Mouse (Mus musculus): Measurements from ENCODE around the gene Hnrnpab. TPM values are rescaled to one million over a fixed set of nuclear protein-coding genes. Genes with fewer than 3 reads are reported as not detected.

Gene Hnrnpab
- 152 and 167 TPM in 2 replicates for polyA plus RNA-seq (2015; fragmentation: Nextera tagmentation; extraction: Ambion mirVana)

GRCm38 (mm10) chr11:51606447-51607095 is at the start of gene Hnrnpab:
Hnrnpab (minus strand) TSS chr11:51606847.
- Histone ChIP-seq H3K36me3 (ENCODE audit: insufficient read depth, low read length) (peaks cover 18% of the 10 kb centered on the region; the same call in 1 of the 2 replicates), H3K4me1 (ENCODE audit: insufficient read depth, low read depth, low read length) (no peaks in the 10 kb centered on the region; the same call in 1 of the 2 replicates), H3K27me3 (replicated peaks; ENCODE audit: insufficient read depth, low read length) (no peaks in the 10 kb centered on the region), H3K27ac (ENCODE audit: low read length) (peak within 1 kb of the TSS; percentile 96), H3K9ac (replicated peaks; ENCODE audit: low read depth) (peak within 1 kb of the TSS; percentile 88), H3K4me2 (replicated peaks; ENCODE audit: low read depth, low read length) (peak within 1 kb of the TSS; percentile 68), H3K9me3 (ENCODE audit: low read length) (no peaks in the 10 kb centered on the region), H3K4me3 (ENCODE audit: low read depth, low read length) (peak within 1 kb of the TSS; percentile 93)
- ATAC-seq (peak; percentile 92), DNase-seq (ENCODE audit: low spot score) (peak; percentile 98)
- WGBS: 2% methylated on average over 78 of the region's 91 CpGs
- peak; percentile 30; the same call in 1 of the 2 replicates for TF ChIP-seq EP300 (IDR thresholded peaks at IDR 0.05)
- TF ChIP-seq CTCF (IDR thresholded peaks at IDR 0.05): no peak

GRCm38 (mm10) chr11:51654891-51655290 is 48.2 kb upstream of the Hnrnpab start:
- H3K4me2 ChIP-seq (replicated peaks; ENCODE audit: low read depth, low read length): no peak overlapping the region
- no peak overlapping the region for H3K27ac ChIP-seq (ENCODE audit: low read length)
- no peak overlapping the region for H3K9ac ChIP-seq (replicated peaks; ENCODE audit: low read depth)
- H3K36me3 ChIP-seq (ENCODE audit: insufficient read depth, low read length): no peaks in the 10 kb centered on the region
- no peak overlapping the region for H3K4me3 ChIP-seq (ENCODE audit: low read depth, low read length)
- H3K4me1 ChIP-seq (ENCODE audit: insufficient read depth, low read depth, low read length): no peaks in the 10 kb centered on the region; the same call in 1 of the 2 replicates
- WGBS: 89% methylated on average over 3 of the region's 3 CpGs
- H3K27me3 ChIP-seq (replicated peaks; ENCODE audit: insufficient read depth, low read length): no peaks in the 10 kb centered on the region
- no peak for TF ChIP-seq CTCF (IDR thresholded peaks at IDR 0.05)
- no peak for TF ChIP-seq EP300 (IDR thresholded peaks at IDR 0.05)
- no peaks in the 10 kb centered on the region for H3K9me3 ChIP-seq (ENCODE audit: low read length)
- ATAC-seq: no peak
- DNase-seq (ENCODE audit: low spot score): no peak

DNA sequence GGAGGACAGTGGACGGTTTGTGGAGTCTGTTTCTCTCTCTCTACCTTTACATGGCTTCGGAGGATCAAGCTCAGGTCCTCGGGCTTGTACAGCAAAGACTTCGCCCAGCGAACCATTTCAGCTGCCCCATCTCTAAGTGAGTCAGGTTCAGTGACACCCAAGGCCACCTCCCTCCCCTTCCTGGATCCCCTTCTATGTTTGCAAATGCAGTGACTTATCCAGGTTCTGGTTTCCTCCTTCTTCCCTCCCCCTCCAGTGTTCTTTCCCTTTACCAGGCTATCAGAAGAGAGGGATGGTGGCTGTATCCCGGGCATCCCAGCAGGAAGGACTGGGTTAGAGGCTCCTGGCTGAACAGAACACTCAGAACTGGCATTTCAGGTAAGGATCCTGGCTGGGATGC is 47.1 kb upstream of the Hnrnpab start:
- Histone ChIP-seq H3K9ac (replicated peaks; ENCODE audit: low read depth) (no peak overlapping the region), H3K4me3 (ENCODE audit: low read depth, low read length) (no peak overlapping the region), H3K27ac (ENCODE audit: low read length) (no peak overlapping the region), H3K27me3 (replicated peaks; ENCODE audit: insufficient read depth, low read length) (no peaks in the 10 kb centered on the region), H3K9me3 (ENCODE audit: low read length) (no peaks in the 10 kb centered on the region), H3K4me2 (replicated peaks; ENCODE audit: low read depth, low read length) (no peak overlapping the region), H3K4me1 (ENCODE audit: insufficient read depth, low read depth, low read length) (no peaks in the 10 kb centered on the region; the same call in 1 of the 2 replicates), H3K36me3 (ENCODE audit: insufficient read depth, low read length) (no peaks in the 10 kb centered on the region)
- TF ChIP-seq CTCF (IDR thresholded peaks at IDR 0.05): no peak
- TF ChIP-seq EP300 (IDR thresholded peaks at IDR 0.05): no peak
- 78% methylated on average over 6 of the region's 6 CpGs for WGBS
- ATAC-seq (no peak), DNase-seq (ENCODE audit: low spot score) (no peak)

GRCm38 (mm10) chr11:51652889-51653418 is 46.3 kb upstream of the Hnrnpab start:
- Histone ChIP-seq H3K4me1 (ENCODE audit: insufficient read depth, low read depth, low read length) (no peaks in the 10 kb centered on the region), H3K4me3 (ENCODE audit: low read depth, low read length) (no peak overlapping the region), H3K9me3 (ENCODE audit: low read length) (no peaks in the 10 kb centered on the region), H3K36me3 (ENCODE audit: insufficient read depth, low read length) (no peaks in the 10 kb centered on the region), H3K27me3 (replicated peaks; ENCODE audit: insufficient read depth, low read length) (no peaks in the 10 kb centered on the region), H3K27ac (ENCODE audit: low read length) (no peak overlapping the region), H3K4me2 (replicated peaks; ENCODE audit: low read depth, low read length) (no peak overlapping the region), H3K9ac (replicated peaks; ENCODE audit: low read depth) (no peak overlapping the region)
- no peak for DNase-seq (ENCODE audit: low spot score)
- 97% methylated on average over 4 of the region's 4 CpGs for WGBS
- ATAC-seq: no peak
- TF ChIP-seq EP300 (IDR thresholded peaks at IDR 0.05): no peak
- no peak for TF ChIP-seq CTCF (IDR thresholded peaks at IDR 0.05)

GRCm38 (mm10) chr11:51650691-51651515 is 44.3 kb upstream of the Hnrnpab start, which contains the start of the genes N4bp3 and D930048N14Rik:
N4bp3 (minus strand) TSS chr11:51650842.
D930048N14Rik (plus strand) TSS chr11:51650954.
- Histone ChIP-seq H3K9me3 (ENCODE audit: low read length) (no peaks in the 10 kb centered on the region), H3K4me1 (ENCODE audit: insufficient read depth, low read depth, low read length) (peaks cover under 1% of the 10 kb centered on the region; the same call in 1 of the 2 replicates), H3K4me3 (ENCODE audit: low read depth, low read length) (peak within 1 kb of the TSS; percentile 69), H3K27me3 (replicated peaks; ENCODE audit: insufficient read depth, low read length) (no peaks in the 10 kb centered on the region), H3K4me2 (replicated peaks; ENCODE audit: low read depth, low read length) (peak within 1 kb of the TSS; percentile 91), H3K36me3 (ENCODE audit: insufficient read depth, low read length) (no peaks in the 10 kb centered on the region), H3K27ac (ENCODE audit: low read length) (peak within 1 kb of the TSS; percentile 83), H3K9ac (replicated peaks; ENCODE audit: low read depth) (peak within 1 kb of the TSS; percentile 74)
- ATAC-seq (peak; percentile 85), DNase-seq (ENCODE audit: low spot score) (peak; percentile 85)
- TF ChIP-seq CTCF (IDR thresholded peaks at IDR 0.05): peak; percentile 20
- TF ChIP-seq EP300 (IDR thresholded peaks at IDR 0.05): no peak
- 1% methylated on average over 58 of the region's 70 CpGs for WGBS

- H3K27ac ChIP-seq (ENCODE audit: low read length): peak overlapping the region; percentile 83
- ATAC-seq (peak; percentile 8), DNase-seq (ENCODE audit: low spot score) (peak; percentile 20)
- peak overlapping the region; percentile 74 for H3K9ac ChIP-seq (replicated peaks; ENCODE audit: low read depth)
- H3K4me2 ChIP-seq (replicated peaks; ENCODE audit: low read depth, low read length): peak overlapping the region; percentile 91
- no peaks in the 10 kb centered on the region for H3K9me3 ChIP-seq (ENCODE audit: low read length)
- TF ChIP-seq EP300 (IDR thresholded peaks at IDR 0.05) (no peak), CTCF (IDR thresholded peaks at IDR 0.05) (0 out of 2 replicates have a peak, but pooled peaks have one; percentile 2)
- WGBS: 2% methylated on average over 28 of the region's 30 CpGs
- H3K27me3 ChIP-seq (replicated peaks; ENCODE audit: insufficient read depth, low read length): no peaks in the 10 kb centered on the region
- peaks cover 6% of the 10 kb centered on the region; the same call in 1 of the 2 replicates for H3K4me1 ChIP-seq (ENCODE audit: insufficient read depth, low read depth, low read length)
- no peaks in the 10 kb centered on the region for H3K36me3 ChIP-seq (ENCODE audit: insufficient read depth, low read length)
- peak overlapping the region; percentile 69 for H3K4me3 ChIP-seq (ENCODE audit: low read depth, low read length)
Observed at GRCm38 (mm10) chr11:51650261-51650660, 43.6 kb upstream of the Hnrnpab start.
